Mouse (Mus musculus) thymus, postnatal 14 days (tissue): ENCODE data around the gene Ly75.

Experiments
- DNase-seq: peaks from one replicate; pipeline ENCODE4 v3.0.0; 2021

The Ly75 gene

GRCm38 (mm10) chr2:60370188-60370587 lies 12.9 kb downstream of the Ly75 start:
- DNase-seq = no peak

- DNase-seq = no peak
Observed at GRCm38 (mm10) chr2:60369454-60369853, 13.6 kb downstream of the Ly75 start.

- no peak for DNase-seq
Observed at GRCm38 (mm10) chr2:60367871-60368270, 15.2 kb downstream of the Ly75 start.

- no peak for DNase-seq
Observed at GRCm38 (mm10) chr2:60367204-60367603, 15.9 kb downstream of the Ly75 start.

- DNase-seq = no peak
Observed at GRCm38 (mm10) chr2:60365820-60366610, 17.1 kb downstream of the Ly75 start.

GRCm38 (mm10) chr2:60365138-60365775 lies 17.8 kb downstream of the Ly75 start:
- no peak for DNase-seq

GRCm38 (mm10) chr2:60362146-60362545 lies 21.0 kb downstream of the Ly75 start:
- no peak for DNase-seq

- DNase-seq = no peak
Observed at GRCm38 (mm10) chr2:60359796-60360195, 23.3 kb downstream of the Ly75 start.

GRCm38 (mm10) chr2:60355388-60355683 lies 27.8 kb downstream of the Ly75 start:
- DNase-seq = no peak

- no peak for DNase-seq
Observed at GRCm38 (mm10) chr2:60354541-60355387, 28.3 kb downstream of the Ly75 start.

GRCm38 (mm10) chr2:60352296-60352695 lies 30.8 kb downstream of the Ly75 start:
- DNase-seq = no peak

- DNase-seq = no peak
Observed at GRCm38 (mm10) chr2:60351781-60352180, 31.3 kb downstream of the Ly75 start.

GRCm38 (mm10) chr2:60347875-60348274 lies 35.2 kb downstream of the Ly75 start:
- DNase-seq = no peak

- DNase-seq = no peak
Observed at GRCm38 (mm10) chr2:60346531-60346930, 36.6 kb downstream of the Ly75 start.

GRCm38 (mm10) chr2:60345717-60346116 lies 37.4 kb downstream of the Ly75 start:
- DNase-seq = no peak

GRCm38 (mm10) chr2:60343607-60344289 lies 39.4 kb downstream of the Ly75 start:
- no peak for DNase-seq

- no peak for DNase-seq
Observed at GRCm38 (mm10) chr2:60342107-60342880, 40.8 kb downstream of the Ly75 start.

GRCm38 (mm10) chr2:60337937-60338336 lies 45.2 kb downstream of the Ly75 start:
- no peak for DNase-seq

- DNase-seq = no peak
Observed at GRCm38 (mm10) chr2:60328641-60329040, 54.5 kb downstream of the Ly75 start.

- no peak for DNase-seq
Observed at GRCm38 (mm10) chr2:60327581-60327980, 55.5 kb downstream of the Ly75 start.

- no peak for DNase-seq
Observed at GRCm38 (mm10) chr2:60326948-60327347, 56.2 kb downstream of the Ly75 start.

- peak; percentile 36 for DNase-seq
Observed at GRCm38 (mm10) chr2:60323411-60323810, 59.7 kb downstream of the Ly75 start.
